Mouse (Mus musculus): ENCODE results near the gene Gsta1.

DNA sequence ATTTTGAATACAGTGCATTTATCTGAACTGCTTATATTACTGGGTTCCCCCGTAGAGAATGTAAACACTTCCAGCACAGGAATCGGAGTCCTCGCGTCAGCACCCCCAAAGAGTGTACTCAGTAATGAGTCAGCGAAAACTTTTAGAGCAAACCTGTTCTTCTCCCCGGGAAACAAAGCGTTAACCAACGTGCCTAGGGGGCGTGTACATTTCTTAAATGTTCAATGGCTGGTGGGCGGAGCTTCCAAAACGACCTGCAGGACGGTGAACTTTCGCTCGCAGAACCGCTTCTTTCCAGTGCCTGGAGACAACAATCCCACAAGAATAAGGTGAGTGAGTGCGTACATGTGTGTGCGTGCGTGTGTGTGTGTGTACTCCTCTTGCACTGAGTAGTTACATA lies 38.7 kb upstream of the Gsta1 start:
- peak; percentile 21; the same call in 1 of the 2 replicates for TF ChIP-seq CTCF (IDR thresholded peaks at IDR 0.05)
- no peak for TF ChIP-seq EP300 (IDR thresholded peaks at IDR 0.05)

Measured in lung, postnatal 0 days (tissue).